Mouse (Mus musculus) heart, postnatal 10 days (tissue): ENCODE data around the gene Nedd9. TPM values are rescaled to one million over a fixed set of nuclear protein-coding genes. Genes with fewer than 3 reads are reported as not detected.

ENCODE experiments used
- DNase-seq, 2 experiments: peaks; one replicate each; pipeline ENCODE4 v3.0.0; 2021
- intact Hi-C: fragments of 180-260 bp; cut with DNase I; formaldehyde crosslinking; loops from one replicate; pipeline ENCODE4 v1.15.1; 2025
- total RNA-seq, 2 experiments: library from RNA; stranded (reverse); gene quantifications; 2 replicates each; pipeline ENCODE4 v1.2.3; 2021

The Nedd9 gene
- total RNA-seq, 2 experiments from 2014 or later = 38.5 to 40.9 TPM

GRCm38 (mm10) chr13:41330051-41330450 is 157.1 kb downstream of the Nedd9 start:
- no peak for DNase-seq
- intact Hi-C loops = no loop called here

DNA sequence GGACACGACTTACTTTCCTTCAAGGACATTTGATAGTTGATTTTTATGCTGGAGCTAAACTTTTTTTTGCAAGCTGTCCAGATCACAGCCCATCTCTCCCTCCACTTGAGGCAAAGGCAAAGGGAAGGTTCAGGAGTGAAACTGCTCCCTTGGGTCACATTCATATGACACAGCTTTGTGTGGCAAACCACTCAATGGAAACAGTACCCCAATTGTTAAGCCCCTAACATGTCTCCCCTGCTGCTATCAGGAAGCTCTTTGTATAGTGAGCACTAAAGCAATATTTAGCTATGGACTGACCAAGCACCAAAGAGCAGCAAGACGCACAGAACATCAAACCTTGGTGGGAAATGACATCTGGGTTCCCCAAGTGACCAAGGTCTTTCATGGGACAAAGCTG is 158.7 kb downstream of the Nedd9 start:
- intact Hi-C loops = no loop called here
- no peak for DNase-seq

GRCm38 (mm10) chr13:41327546-41327945 is 159.6 kb downstream of the Nedd9 start:
- intact Hi-C loops = no loop called here
- no peak for DNase-seq

DNA sequence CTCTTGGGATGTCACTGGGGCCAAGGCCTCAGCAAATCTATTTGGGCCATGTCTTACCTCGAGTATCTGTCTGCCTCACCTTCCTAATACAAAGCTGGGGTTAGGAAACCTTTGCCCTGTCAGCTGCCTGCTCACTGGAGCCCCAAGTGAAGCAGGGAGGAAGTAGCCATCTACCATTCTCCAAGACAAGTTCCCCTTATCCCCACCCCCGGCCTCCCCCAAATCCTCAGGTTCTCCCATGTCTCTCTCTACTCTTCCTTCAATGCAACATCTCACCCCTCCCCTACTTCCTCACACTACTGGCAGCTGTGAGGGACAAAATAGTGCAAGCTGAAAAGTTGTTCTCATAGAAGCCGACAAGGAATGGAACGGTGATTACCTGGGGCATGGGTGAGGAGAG is 161.0 kb downstream of the Nedd9 start:
- intact Hi-C loops = no loop called here
- DNase-seq = no peak

GRCm38 (mm10) chr13:41325346-41325745 is 161.8 kb downstream of the Nedd9 start:
- intact Hi-C loops = no loop called here
- no peak for DNase-seq

GRCm38 (mm10) chr13:41324631-41325030 is 162.5 kb downstream of the Nedd9 start:
- intact Hi-C loops = no loop called here

DNA sequence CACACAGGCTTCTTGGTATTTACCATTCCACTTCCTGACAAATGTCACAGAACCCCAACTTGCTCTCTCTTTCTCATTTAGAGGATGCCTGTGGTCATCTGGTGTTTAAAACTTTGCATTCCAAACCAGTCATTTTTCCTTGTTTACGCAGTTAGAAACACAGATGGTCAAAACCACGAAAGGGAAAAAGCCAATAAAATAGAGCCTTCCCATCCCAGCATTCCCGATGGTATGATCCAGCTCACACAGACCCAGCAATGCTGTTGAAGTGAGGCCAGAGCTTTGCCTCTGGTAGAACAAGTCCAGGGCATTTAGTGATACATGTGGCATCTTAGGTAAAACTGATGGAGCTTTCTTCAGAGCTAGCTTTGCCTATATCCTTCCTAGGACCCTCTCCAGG is 165.7 kb downstream of the Nedd9 start:
- intact Hi-C loops = no loop called here
- no peak for DNase-seq

More at GRCm38 (mm10) chr13:41324631-41325030, 162.5 kb downstream of the Nedd9 start:
- no peak for DNase-seq

- intact Hi-C loops = no loop called here
- DNase-seq = no peak
Measured at GRCm38 (mm10) chr13:41320749-41321148, 166.4 kb downstream of the Nedd9 start.

DNA sequence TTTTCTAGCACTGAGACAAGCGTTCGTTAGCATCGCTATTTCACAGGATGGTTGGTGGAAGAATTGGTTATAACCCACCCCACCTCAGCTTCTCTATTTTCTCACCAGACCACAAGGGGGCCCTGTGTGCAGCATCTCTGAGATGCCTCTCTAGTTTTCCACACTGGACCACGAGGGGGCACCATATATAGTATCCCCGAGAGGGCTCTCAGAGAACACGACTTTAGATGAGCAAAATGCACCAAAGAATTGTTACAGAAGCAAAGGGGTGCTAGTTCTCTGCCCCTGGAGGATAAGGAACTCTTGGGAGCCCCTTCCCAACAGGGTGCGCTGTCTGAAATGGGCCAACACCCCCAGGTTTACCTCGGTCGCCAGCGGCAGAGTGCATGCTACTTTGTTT is 184.4 kb downstream of the Nedd9 start:
- intact Hi-C loops = loop anchor here (1.0 to 5.0 kb wide), 3 partner anchors 56 to 330 kb away; no protein-coding TSS in a partner anchor
- DNase-seq = peak; percentile 85 to 90

- intact Hi-C loops = loop anchor here (2.0 to 5.0 kb wide), 3 partner anchors 167 to 332 kb away; no protein-coding TSS in a partner anchor
- DNase-seq = no peak
Measured at GRCm38 (mm10) chr13:41300037-41300436, 187.1 kb downstream of the Nedd9 start.

DNA sequence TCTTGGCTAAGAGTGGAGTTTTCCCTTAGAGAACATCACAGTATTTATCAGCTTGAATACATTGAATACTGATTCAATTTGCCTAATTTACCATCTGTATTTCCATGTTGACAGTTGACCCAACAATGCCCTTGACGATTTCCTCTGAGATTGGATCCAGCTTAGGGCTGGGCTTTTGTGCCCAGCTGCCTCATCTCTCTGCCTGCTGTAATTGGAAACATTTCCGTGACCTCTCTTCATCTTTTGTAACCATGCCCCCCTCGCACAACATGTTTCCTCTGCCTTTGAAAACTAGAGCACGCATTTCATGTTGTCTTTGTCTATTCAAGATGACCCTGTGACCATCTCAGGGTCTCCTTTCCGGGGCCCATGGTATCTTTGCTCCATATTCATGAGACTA is 188.2 kb downstream of the Nedd9 start:
- intact Hi-C loops = no loop called here
- DNase-seq = no peak

GRCm38 (mm10) chr13:41298533-41298932 is 188.6 kb downstream of the Nedd9 start:
- intact Hi-C loops = no loop called here

DNA sequence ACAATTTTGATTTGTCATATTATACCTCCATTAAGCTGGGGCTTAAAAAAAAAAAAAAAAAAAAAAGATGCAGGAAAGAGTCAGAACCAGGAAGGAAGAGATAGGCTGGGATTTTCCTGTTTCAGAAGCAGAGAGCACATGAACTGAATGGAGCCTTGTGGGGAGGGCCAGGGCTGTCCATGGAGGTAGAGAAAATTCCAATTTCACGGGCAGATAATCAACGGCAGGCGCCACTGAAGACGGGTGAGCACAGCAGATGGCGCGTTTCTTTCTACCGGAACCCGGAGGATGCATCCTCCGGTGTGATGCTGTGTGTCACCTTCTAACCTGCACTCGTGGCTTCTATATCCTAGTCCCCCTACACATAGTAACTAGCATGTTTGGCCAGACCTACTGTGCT is 190.8 kb downstream of the Nedd9 start:
- intact Hi-C loops = no loop called here
- no peak for DNase-seq

More at GRCm38 (mm10) chr13:41298533-41298932, 188.6 kb downstream of the Nedd9 start:
- no peak for DNase-seq

GRCm38 (mm10) chr13:41295886-41296285 is 191.3 kb downstream of the Nedd9 start:
- intact Hi-C loops = no loop called here
- no peak for DNase-seq

DNA sequence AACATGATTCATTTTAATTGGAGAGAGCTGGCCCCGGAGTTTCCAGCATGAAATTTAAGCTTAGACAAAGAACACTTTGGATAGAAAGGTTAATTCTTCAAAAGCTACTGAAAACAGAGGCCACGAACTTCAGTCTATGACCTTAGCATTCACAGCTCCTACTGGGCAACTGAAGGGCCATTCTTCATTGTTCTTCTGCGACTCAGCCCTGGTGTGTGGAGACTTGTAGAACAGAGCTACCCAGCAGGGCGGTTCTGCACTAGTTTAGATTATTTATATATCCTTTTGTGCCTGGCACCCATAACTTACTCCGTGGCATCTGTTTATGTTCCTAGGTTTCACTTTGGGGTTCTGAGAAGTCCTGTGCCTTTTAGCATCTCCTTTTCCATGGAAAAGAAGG is 193.6 kb downstream of the Nedd9 start:
- DNase-seq = no peak
- intact Hi-C loops = no loop called here

DNA sequence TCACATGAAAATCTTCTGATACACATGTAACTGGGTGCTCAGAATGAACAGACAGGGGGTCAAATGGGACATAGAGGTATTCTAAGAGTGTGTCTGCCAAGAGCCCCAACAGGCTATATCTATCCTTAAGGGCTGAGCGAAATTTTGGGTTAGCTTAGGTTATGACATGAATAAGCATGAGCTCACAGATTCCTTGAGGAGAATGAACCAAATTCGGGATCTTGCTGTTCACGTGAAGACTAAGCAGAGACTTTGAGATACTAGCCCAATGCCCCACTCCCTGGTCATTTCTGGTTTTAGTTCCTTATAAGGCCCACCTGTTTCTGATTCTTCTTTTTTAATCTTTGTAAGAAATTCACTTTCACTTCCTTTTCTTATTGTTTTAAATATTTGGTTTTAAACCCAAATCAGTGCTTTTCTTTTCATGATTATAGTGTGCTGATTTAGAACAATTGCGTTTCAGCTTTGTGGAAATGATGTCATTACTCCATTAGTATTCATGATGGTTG is 195.6 kb downstream of the Nedd9 start:
- DNase-seq = no peak
- intact Hi-C loops = no loop called here

GRCm38 (mm10) chr13:41286285-41286684 is 200.9 kb downstream of the Nedd9 start:
- intact Hi-C loops = no loop called here
- no peak for DNase-seq

DNA sequence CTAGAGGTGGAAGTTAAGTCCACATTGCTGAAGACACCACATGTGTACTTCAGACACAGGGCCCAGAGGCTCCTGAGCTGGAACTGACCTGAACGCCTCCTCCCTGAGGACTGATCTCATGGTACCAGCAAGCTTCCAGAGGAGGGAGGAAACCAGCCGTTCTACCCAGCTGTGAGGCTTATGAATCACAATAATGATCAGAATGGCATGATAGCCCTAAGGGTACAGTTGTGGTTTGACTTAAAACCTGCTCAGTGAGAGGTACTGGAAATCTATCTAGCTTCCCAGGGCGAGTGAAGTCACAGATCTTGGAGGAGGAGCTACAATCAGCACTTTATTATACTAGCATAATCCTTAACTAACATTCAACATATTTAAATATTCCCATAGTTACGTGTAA is 201.7 kb downstream of the Nedd9 start:
- DNase-seq = no peak
- intact Hi-C loops = no loop called here

DNA sequence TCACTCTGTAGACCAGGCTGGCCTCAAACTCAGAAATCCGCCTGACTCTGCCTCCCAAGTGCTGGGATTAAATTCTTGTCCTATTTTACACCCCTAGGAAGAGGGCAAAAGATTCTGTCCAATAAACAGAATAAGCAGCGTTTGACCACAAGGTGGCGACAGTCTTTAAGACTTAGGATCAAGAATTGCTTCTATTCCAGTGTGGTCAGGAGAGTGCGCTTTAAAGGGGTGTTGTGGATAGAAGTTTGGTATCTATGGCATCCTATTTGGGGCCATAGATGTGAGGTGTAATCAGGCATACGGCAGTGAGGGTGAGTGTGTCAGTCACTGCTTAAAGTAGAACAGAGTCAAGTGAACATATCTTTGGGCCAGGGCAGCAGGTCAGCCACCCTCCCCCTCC is 203.9 kb downstream of the Nedd9 start:
- DNase-seq = peak; percentile 80 to 90

DNA sequence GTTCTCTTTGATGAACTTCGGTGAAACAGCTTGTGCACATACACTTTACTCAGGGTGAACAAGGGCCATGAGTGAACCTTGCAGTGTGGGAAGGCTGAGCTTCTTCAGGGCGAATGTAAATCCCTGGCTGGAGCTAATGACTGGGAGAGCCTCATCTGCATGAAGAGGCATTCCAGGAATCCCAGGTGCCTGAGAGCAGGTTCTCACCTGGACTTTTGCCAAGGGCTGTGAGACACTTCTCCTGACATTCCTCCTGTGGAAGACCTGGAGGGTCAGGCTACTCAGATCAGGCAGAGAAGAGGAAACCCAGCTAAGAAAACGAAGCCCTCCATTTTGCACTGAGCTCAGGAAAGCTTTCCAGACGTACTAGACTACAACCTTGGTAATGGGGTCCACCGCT is 206.5 kb downstream of the Nedd9 start:
- intact Hi-C loops = loop anchor here (5.0 kb wide), 1 partner anchor 177 kb away; no protein-coding TSS in a partner anchor
- no peak for DNase-seq

More for the DNA sequence above, 203.9 kb downstream of the Nedd9 start:
- intact Hi-C loops = loop anchor here (1.0 to 5.0 kb wide), 4 partner anchors 18 to 352 kb away; no protein-coding TSS in a partner anchor

GRCm38 (mm10) chr13:41273927-41274650 is 213.1 kb downstream of the Nedd9 start, which contains the start of gene Gm17364:
TSS of gene Gm17364 (minus strand) at chr13:41273977.
- intact Hi-C loops = no loop called here

GRCm38 (mm10) chr13:41267827-41268408 is 219.2 kb downstream of the Nedd9 start:
- no peak for DNase-seq
- intact Hi-C loops = no loop called here

More at GRCm38 (mm10) chr13:41273927-41274650, 213.1 kb downstream of the Nedd9 start, which contains the start of gene Gm17364:
- no peak for DNase-seq
